9 mouse cellular contexts compared by ENCODE assay signal in the genomic region with DNA sequence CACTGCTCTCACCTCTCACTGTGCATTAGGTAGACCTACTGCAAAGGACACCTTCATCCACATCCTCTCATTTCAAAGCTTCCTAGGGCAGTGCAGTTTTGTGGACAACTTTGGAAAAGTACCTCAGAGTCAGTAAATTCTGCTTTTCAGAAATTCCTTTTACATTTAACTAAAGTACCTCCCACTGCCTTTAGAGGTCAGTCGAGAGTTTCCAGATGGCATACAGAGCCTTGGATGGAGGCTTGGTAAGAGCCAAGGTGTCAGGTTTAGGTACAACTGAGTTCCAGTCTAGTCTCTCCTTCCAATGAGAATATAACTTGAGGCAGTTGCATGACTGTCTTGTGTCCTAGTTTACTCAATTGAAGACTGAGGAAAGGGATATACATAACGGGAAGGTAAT. TPM values are rescaled to one million over a fixed set of nuclear protein-coding genes. Genes with fewer than 3 reads are reported as not detected.
DNase-seq lines count a peak whose midpoint lies in the region; ATAC-seq and TF ChIP-seq lines count a peak whose summit lies in the region.
"Had no signal": no experiment of that assay in that cellular context is flagged by ENCODE, and none has a peak within 500 bp of the region (broad histone marks: within the 10 kb centered on the region; RNA-seq: fewer than 3 reads in every experiment).

No protein-coding gene starts in this region.

- H3K4me2 ChIP-seq in intestine, postnatal 0 days (replicated peaks; ENCODE audit: low read depth): no peak overlapping the region
- H3K4me2 ChIP-seq in intestine, embryonic 15.5 days (replicated peaks): no peak overlapping the region

- H3K27me3 ChIP-seq in intestine, postnatal 0 days (replicated peaks; ENCODE audit: control insufficient read depth, insufficient read depth, low read length): no peaks in the 10 kb centered on the region
- H3K27me3 ChIP-seq in intestine, embryonic 15.5 days (replicated peaks): no peaks in the 10 kb centered on the region
- no peaks in the 10 kb centered on the region for H3K27me3 ChIP-seq in limb, embryonic 10.5 days (ENCODE audit: low read depth, poor library complexity, severe bottlenecking)

- 26% methylated on average over 2 of the region's 2 CpGs for WGBS in intestine, postnatal 0 days
- 35% methylated on average over 2 of the region's 2 CpGs for WGBS in intestine, embryonic 15.5 days
- 54% methylated on average over 2 of the region's 2 CpGs for WGBS in limb, embryonic 10.5 days

- no peaks in the 10 kb centered on the region for H3K36me3 ChIP-seq in intestine, postnatal 0 days (ENCODE audit: control insufficient read depth, insufficient read depth)
- no peaks in the 10 kb centered on the region for H3K36me3 ChIP-seq in intestine, embryonic 15.5 days
- no peaks in the 10 kb centered on the region for H3K36me3 ChIP-seq in limb, embryonic 10.5 days

- no peak overlapping the region for H3K27ac ChIP-seq in intestine, postnatal 0 days (ENCODE audit: low read depth, low read length)
- no peak overlapping the region for H3K27ac ChIP-seq in intestine, embryonic 15.5 days
- H3K27ac ChIP-seq in limb, embryonic 10.5 days: no peak overlapping the region

- peak; percentile 65 for TF ChIP-seq CTCF in intestine, postnatal 0 days (IDR thresholded peaks at IDR 0.05; ENCODE audit: low read depth)

- H3K4me3 ChIP-seq in intestine, postnatal 0 days (ENCODE audit: low read depth, low read length): no peak overlapping the region
- H3K4me3 ChIP-seq in intestine, embryonic 15.5 days (replicated peaks): no peak overlapping the region
- no peak overlapping the region for H3K4me3 ChIP-seq in limb, embryonic 10.5 days

- ATAC-seq in intestine, postnatal 0 days: no peak
- ATAC-seq in intestine, embryonic 15.5 days: no peak
- ATAC-seq in frontal cortex, adult (ENCODE audit: low TSS enrichment): no peak

- H3K9me3 ChIP-seq in intestine, postnatal 0 days (ENCODE audit: control insufficient read depth): no peaks in the 10 kb centered on the region
- H3K9me3 ChIP-seq in intestine, embryonic 15.5 days: no peaks in the 10 kb centered on the region
- no peaks in the 10 kb centered on the region for H3K9me3 ChIP-seq in limb, embryonic 10.5 days (replicated peaks)

- H3K4me1 ChIP-seq in intestine, postnatal 0 days (replicated peaks; ENCODE audit: control insufficient read depth, insufficient read depth, low read length): no peaks in the 10 kb centered on the region
- H3K4me1 ChIP-seq in intestine, embryonic 15.5 days (replicated peaks): 0 out of 2 replicates have a peak, but pooled peaks cover 2% of the 10 kb centered on the region
- peaks cover 6% of the 10 kb centered on the region; the same call in 1 of the 2 replicates for H3K4me1 ChIP-seq in limb, embryonic 10.5 days

- DNase-seq in B cell, adult 2 months: peak; percentile 8 to 21
- DNase-seq in NIH3T3 (ENCODE audit: low read depth): peak; percentile 41
- DNase-seq in limb, embryonic 10.5 days (ENCODE audit: low spot score): peak; percentile 22
- no peak for DNase-seq in layer of hippocampus, postnatal 36 days
- DNase-seq in spleen, postnatal 4 days (ENCODE audit: low spot score in 2 of 2): no peak
- DNase-seq: thymus, postnatal 25 days had no signal

- H3K9ac ChIP-seq in intestine, postnatal 0 days (ENCODE audit: low read depth, low read length): no peak overlapping the region
- no peak overlapping the region for H3K9ac ChIP-seq in intestine, embryonic 15.5 days

RNA-seq across cellular contexts. Expression of gene Fam76b, which starts 46.8 kb away (rescaled TPM):
- 10.9 and 11.9 TPM in 2 replicates for polyA plus RNA-seq in intestine, postnatal 0 days (2015; fragmentation: Nextera tagmentation; extraction: Ambion mirVana)
- polyA plus RNA-seq in intestine, embryonic 15.5 days (2015; fragmentation: Nextera tagmentation; extraction: Ambion mirVana): 19.2 and 20.0 TPM in 2 replicates
- polyA plus RNA-seq in limb, embryonic 10.5 days (2016; fragmentation: Nextera tagmentation; extraction: Ambion mirVana): 21.5 and 24.4 TPM in 2 replicates
- total RNA-seq in layer of hippocampus, postnatal 36 days (2021): 10 to 100 TPM; 19.3 to 20.0 TPM

RNA-seq across cellular contexts. Expression of gene Cep57, which starts 47.5 kb away (rescaled TPM):
- polyA plus RNA-seq in intestine, postnatal 0 days (2015; fragmentation: Nextera tagmentation; extraction: Ambion mirVana): 26.5 and 28.2 TPM in 2 replicates
- 47.3 and 54.6 TPM in 2 replicates for polyA plus RNA-seq in intestine, embryonic 15.5 days (2015; fragmentation: Nextera tagmentation; extraction: Ambion mirVana)
- 62.0 and 66.9 TPM in 2 replicates for polyA plus RNA-seq in limb, embryonic 10.5 days (2016; fragmentation: Nextera tagmentation; extraction: Ambion mirVana)
- total RNA-seq in layer of hippocampus, postnatal 36 days (2021): 10 to 100 TPM; 18.3 to 19.4 TPM

Comparison
In these comparisons a context has a peak if more than half of its experiments do, and no peak if none do; other contexts are left out.
1. DNase-seq: peak in B cell, adult 2 months (2 of 2), NIH3T3 (single experiment) and limb, embryonic 10.5 days (single experiment); none in layer of hippocampus, postnatal 36 days (0 of 2) and spleen, postnatal 4 days (0 of 2).